Mouse (Mus musculus): ENCODE results near the gene Ces2b. TPM values are rescaled to one million over a fixed set of nuclear protein-coding genes. Genes with fewer than 3 reads are reported as not detected.

Gene Ces2b
- polyA plus RNA-seq, 1 experiment from 2014 or later: not detected

Other genes with a start within 250 kb of the Ces2b start
- 10.6 and 11.1 TPM in 2 replicates for gene Pdp2, start 240.1 kb upstream of the Ces2b start, polyA plus RNA-seq (2014; fragmentation: Nextera tagmentation; extraction: Ambion mirVana)
- gene Cdh16, start 207.2 kb upstream of the Ces2b start, polyA plus RNA-seq (2014; fragmentation: Nextera tagmentation; extraction: Ambion mirVana): 0.18 and 0.34 TPM in 2 replicates
- 1.6 and 4.1 TPM in 2 replicates for gene Rrad, start 200.2 kb upstream of the Ces2b start, polyA plus RNA-seq (2014; fragmentation: Nextera tagmentation; extraction: Ambion mirVana)
- gene Ciao2b, start 189.6 kb upstream of the Ces2b start, polyA plus RNA-seq (2014; fragmentation: Nextera tagmentation; extraction: Ambion mirVana): 93.1 and 94.0 TPM in 2 replicates
- gene Ces2a, start 97.6 kb upstream of the Ces2b start, polyA plus RNA-seq (2014; fragmentation: Nextera tagmentation; extraction: Ambion mirVana): 2.0 and 2.3 TPM in 2 replicates
- gene Ces2c, start 15.5 kb downstream of the Ces2b start, polyA plus RNA-seq (2014; fragmentation: Nextera tagmentation; extraction: Ambion mirVana): not detected in 2 replicates
- gene Ces2e, start 94.7 kb downstream of the Ces2b start, polyA plus RNA-seq (2014; fragmentation: Nextera tagmentation; extraction: Ambion mirVana): 0.17 TPM in 1 of 2 replicates, not detected in the other
- gene Ces2f, start 115.8 kb downstream of the Ces2b start, polyA plus RNA-seq (2014; fragmentation: Nextera tagmentation; extraction: Ambion mirVana): not detected in 2 replicates
- gene Ces2g, start 130.1 kb downstream of the Ces2b start, polyA plus RNA-seq (2014; fragmentation: Nextera tagmentation; extraction: Ambion mirVana): 7.1 and 7.7 TPM in 2 replicates
- not detected in 2 replicates for gene Ces2h, start 169.3 kb downstream of the Ces2b start, polyA plus RNA-seq (2014; fragmentation: Nextera tagmentation; extraction: Ambion mirVana)
- gene Ces3a, start 217.0 kb downstream of the Ces2b start, polyA plus RNA-seq (2014; fragmentation: Nextera tagmentation; extraction: Ambion mirVana): not detected in 2 replicates